Mouse (Mus musculus): Measurements from ENCODE around the gene Prdx2.
A peak's percentile ranks its signal among the peaks of the same experiment; 100 is the strongest.

DNA sequence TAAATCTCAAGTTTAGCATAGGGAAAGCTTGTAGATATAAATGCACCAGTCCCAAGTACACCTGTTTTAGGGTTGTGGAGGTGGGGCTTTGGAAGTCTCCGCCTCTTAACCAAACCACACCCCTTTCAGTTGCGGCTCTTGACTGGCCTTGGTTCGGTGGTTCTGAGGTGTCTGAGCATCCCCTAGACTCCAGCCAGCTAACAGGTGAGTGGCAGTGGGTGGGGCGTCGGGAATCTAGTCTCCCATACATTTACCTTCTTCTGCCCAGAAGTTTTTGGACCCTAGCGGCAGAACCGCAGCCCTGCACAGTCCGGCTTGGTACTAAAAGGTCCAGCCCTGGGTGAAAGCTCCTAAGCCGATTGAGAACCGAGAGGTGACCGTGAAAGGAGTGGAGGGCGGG, 19.6 kb upstream of the Prdx2 start:
- TF ChIP-seq CTCF (IDR thresholded peaks at IDR 0.05; ENCODE audit: low read depth) (0 out of 2 replicates have a peak, but pooled peaks have one; percentile 6), EP300 (IDR thresholded peaks at IDR 0.05; ENCODE audit: low read depth) (no peak)
